Mouse (Mus musculus): Measurements from ENCODE around the gene Nyx. TPM values are rescaled to one million over a fixed set of nuclear protein-coding genes. Genes with fewer than 3 reads are reported as not detected.

Nyx gene
- polyA plus RNA-seq, 1 experiment: 0.06 TPM

DNA sequence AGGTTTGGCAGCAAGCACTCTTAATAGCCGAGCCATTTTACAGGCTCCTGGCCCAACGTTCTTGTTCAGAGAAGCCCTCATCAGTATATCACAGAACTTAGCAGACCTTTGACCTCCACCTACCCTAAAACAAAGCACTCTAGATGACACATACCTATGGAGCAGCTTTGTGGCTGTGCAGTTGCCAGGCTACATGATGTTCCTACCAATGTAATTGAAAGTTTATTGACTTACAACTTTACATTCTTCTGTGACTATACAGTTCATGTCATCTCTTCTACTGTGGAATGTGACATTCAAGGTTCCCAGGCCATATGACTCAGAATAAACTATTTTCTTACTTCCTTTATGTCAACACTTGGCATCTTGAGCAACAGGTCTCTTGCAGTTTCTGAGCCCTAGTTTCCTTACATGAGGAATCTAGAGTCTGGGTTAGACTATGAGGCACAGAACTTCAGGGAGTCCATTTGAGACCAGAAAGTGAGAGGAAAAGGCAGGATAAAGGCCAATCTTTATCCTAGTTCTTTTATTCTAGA is 2.9 kb upstream of the Nyx start:
- Histone ChIP-seq H3K27ac (ENCODE audit: insufficient read depth, low read depth, low read length) (no peak overlapping the region), H3K4me3 (ENCODE audit: insufficient read depth, low read depth, low read length) (no peak overlapping the region), H3K4me1 (ENCODE audit: control insufficient read depth, insufficient read depth, low read length) (no peaks in the 10 kb centered on the region), H3K27me3 (replicated peaks; ENCODE audit: control insufficient read depth, insufficient read depth, low read length) (no peaks in the 10 kb centered on the region), H3K36me3 (ENCODE audit: control insufficient read depth, insufficient read depth, low read length) (no peaks in the 10 kb centered on the region)
- whole genome bisulfite sequencing: 86% methylated on average over 2 of the region's 2 CpGs
- no peak for DNase-seq
- TF ChIP-seq POLR2A (IDR thresholded peaks at IDR 0.05; ENCODE audit: low read depth, low read length): no peak
- no peak for TF ChIP-seq CTCF (conservative IDR thresholded peaks at IDR 0.05; ENCODE audit: insufficient read depth, insufficient read length, low read depth, low read length)

DNA sequence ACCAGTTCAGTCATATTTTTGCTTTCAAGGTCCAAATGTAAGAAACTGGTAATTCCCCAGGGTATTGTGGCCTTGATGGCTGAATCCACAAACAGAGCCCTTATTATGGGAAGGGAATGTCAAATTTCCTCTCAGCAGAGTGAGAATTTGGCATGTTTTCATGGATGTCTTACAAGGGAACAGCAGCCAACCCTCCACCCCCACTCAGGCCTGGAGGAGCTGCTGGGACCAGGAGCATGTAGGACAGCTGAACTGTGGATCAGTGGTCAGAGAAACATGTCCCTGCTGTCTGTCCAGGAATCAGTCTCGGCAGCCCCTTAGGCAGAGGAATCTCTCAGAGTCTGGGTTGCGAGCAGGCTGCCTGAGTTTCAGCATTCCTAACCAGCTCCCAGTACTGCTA is 771 bp downstream of the Nyx start:
- no peak overlapping the region for H3K4me3 ChIP-seq (ENCODE audit: insufficient read depth, low read depth, low read length)
- H3K4me1 ChIP-seq (ENCODE audit: control insufficient read depth, insufficient read depth, low read length): no peaks in the 10 kb centered on the region
- 88% methylated on average over 2 of the region's 2 CpGs for WGBS
- peak; percentile 24 for DNase-seq
- no peak for TF ChIP-seq CTCF (conservative IDR thresholded peaks at IDR 0.05; ENCODE audit: insufficient read depth, insufficient read length, low read depth, low read length)
- TF ChIP-seq POLR2A (IDR thresholded peaks at IDR 0.05; ENCODE audit: low read depth, low read length): no peak
- no peaks in the 10 kb centered on the region for H3K27me3 ChIP-seq (replicated peaks; ENCODE audit: control insufficient read depth, insufficient read depth, low read length)
- peak overlapping the region; percentile 5; the same call in 1 of the 2 replicates for H3K27ac ChIP-seq (ENCODE audit: insufficient read depth, low read depth, low read length)
- no peaks in the 10 kb centered on the region for H3K36me3 ChIP-seq (ENCODE audit: control insufficient read depth, insufficient read depth, low read length)

DNA sequence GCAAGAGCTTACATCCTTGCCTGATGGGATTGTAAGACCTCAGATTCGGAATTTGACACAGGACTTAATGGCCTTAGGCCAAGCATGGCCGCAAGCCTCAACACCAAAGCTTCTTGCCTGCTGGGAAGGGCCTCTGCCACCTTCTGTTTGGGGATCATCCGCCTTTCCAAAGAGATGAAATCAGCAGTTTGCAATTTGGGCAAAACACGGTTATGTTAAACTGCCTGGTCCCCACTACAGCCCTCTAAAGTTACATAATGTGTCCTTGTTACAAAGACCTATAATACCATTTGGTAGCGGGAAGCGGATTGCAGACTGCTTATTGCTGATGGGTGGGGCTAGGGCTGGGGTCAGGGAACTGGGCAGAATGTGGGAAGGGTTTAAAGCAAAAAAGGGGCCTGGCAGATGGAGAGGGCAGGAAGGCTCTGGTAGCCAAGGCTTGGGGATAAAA is 1.2 kb downstream of the Nyx start:
- 77% methylated on average over 6 of the region's 6 CpGs for WGBS
- H3K4me3 ChIP-seq (ENCODE audit: insufficient read depth, low read depth, low read length): no peak overlapping the region
- H3K27me3 ChIP-seq (replicated peaks; ENCODE audit: control insufficient read depth, insufficient read depth, low read length): no peaks in the 10 kb centered on the region
- H3K27ac ChIP-seq (ENCODE audit: insufficient read depth, low read depth, low read length): peak overlapping the region; percentile 5; the same call in 1 of the 2 replicates
- H3K4me1 ChIP-seq (ENCODE audit: control insufficient read depth, insufficient read depth, low read length): no peaks in the 10 kb centered on the region
- no peak for DNase-seq
- TF ChIP-seq CTCF (conservative IDR thresholded peaks at IDR 0.05; ENCODE audit: insufficient read depth, insufficient read length, low read depth, low read length) (no peak), POLR2A (IDR thresholded peaks at IDR 0.05; ENCODE audit: low read depth, low read length) (no peak)
- no peaks in the 10 kb centered on the region for H3K36me3 ChIP-seq (ENCODE audit: control insufficient read depth, insufficient read depth, low read length)

DNA sequence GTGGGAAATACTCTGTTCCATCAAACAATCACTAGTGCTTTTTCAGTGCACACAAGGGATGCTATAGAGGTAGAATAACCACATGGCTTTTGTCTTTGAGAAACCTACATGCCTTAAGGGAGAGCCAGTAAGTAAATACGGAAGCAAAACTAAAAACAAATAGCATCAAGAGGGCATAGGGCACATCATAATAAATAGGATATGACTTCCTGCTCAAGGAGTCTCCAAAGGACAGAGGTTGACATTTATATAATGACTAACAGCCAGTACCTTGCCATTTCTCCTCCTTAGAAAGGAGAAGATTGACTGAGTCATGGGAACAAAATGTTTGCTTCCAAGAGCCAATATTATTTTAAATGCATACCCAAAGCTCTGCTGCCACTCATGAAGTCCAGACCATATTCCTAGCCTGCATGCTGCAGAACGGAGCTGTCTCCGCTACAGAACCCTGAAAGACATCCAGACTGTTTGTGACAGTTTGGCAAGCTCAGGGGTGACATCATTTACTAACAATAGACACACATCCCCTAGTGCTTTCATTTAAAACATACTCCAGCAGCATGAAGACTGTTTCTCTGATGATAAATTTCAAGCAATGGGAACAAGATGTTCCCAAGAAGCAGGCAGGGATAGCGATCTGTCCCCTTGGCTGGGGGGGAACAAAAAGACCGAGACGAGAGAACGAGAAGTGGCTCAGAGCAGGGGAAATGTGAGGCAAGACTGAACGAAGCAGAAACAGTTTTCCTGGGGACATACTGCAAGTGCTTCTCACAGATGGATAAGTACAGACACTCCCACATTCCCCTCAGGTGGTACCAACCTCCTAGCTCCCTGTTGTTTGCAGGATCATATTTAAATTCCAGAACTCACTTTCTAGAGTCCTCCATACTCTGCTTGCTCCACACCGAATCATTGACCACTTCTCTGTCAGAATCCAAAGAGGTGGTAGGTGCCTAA is 3.5 kb downstream of the Nyx start:
- no peaks in the 10 kb centered on the region for H3K27me3 ChIP-seq (replicated peaks; ENCODE audit: control insufficient read depth, insufficient read depth, low read length)
- 56% methylated on average over 9 of the region's 9 CpGs for WGBS
- no peaks in the 10 kb centered on the region for H3K36me3 ChIP-seq (ENCODE audit: control insufficient read depth, insufficient read depth, low read length)
- no peak overlapping the region for H3K4me3 ChIP-seq (ENCODE audit: insufficient read depth, low read depth, low read length)
- H3K4me1 ChIP-seq (ENCODE audit: control insufficient read depth, insufficient read depth, low read length): no peaks in the 10 kb centered on the region
- peak; percentile 68 for DNase-seq
- TF ChIP-seq POLR2A (IDR thresholded peaks at IDR 0.05; ENCODE audit: low read depth, low read length) (no peak), CTCF (conservative IDR thresholded peaks at IDR 0.05; ENCODE audit: insufficient read depth, insufficient read length, low read depth, low read length) (no peak)
- H3K27ac ChIP-seq (ENCODE audit: insufficient read depth, low read depth, low read length): peak overlapping the region; percentile 63; the same call in 1 of the 2 replicates

DNA sequence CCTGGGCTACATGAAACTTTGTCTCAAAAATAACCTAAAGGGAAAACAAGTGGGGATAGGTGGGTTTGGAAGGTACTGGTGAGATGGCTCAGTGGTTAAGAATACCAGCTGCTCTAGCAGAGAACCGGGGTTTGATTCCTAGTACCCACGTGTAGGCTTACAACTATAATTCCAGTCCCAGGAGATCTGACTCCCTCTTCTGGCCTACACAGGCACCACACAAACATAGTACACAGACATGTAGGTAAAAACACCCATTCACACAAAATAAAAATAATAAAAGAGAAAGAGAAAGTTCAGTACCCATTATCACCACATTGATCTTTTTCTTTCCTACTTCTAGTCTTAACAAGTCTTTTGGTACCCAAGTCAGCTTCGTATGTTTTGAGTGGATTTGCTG is 6.0 kb downstream of the Nyx start:
- Histone ChIP-seq H3K27ac (ENCODE audit: insufficient read depth, low read depth, low read length) (no peak overlapping the region), H3K4me1 (ENCODE audit: control insufficient read depth, insufficient read depth, low read length) (no peaks in the 10 kb centered on the region), H3K36me3 (ENCODE audit: control insufficient read depth, insufficient read depth, low read length) (no peaks in the 10 kb centered on the region), H3K27me3 (replicated peaks; ENCODE audit: control insufficient read depth, insufficient read depth, low read length) (no peaks in the 10 kb centered on the region), H3K4me3 (ENCODE audit: insufficient read depth, low read depth, low read length) (no peak overlapping the region)
- DNase-seq: no peak
- TF ChIP-seq CTCF (conservative IDR thresholded peaks at IDR 0.05; ENCODE audit: insufficient read depth, insufficient read length, low read depth, low read length) (no peak), POLR2A (IDR thresholded peaks at IDR 0.05; ENCODE audit: low read depth, low read length) (no peak)
- 84% methylated on average over 3 of the region's 3 CpGs for WGBS

DNA sequence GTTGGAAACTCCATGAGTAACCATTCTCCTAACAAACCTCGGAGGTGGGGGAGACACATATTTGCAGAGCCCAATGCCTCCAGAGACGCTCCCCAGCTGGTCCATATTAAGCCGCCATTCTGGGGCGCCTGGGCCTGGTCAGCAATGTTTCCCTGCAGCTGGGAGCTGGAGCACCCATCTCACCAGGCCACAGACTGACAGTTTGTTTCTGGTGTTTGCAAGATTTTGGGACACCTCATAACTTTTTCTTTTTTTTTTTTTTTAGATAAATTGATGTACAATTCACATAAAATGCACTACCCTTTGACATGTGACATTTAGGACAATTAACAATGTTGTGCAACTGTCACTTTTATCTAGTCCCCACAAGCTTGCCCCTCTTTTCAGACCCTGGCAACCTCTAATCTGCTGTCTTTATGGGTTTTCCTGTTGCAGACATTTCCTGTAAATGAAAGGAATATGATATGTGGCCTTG is 6.9 kb downstream of the Nyx start:
- TF ChIP-seq POLR2A (IDR thresholded peaks at IDR 0.05; ENCODE audit: low read depth, low read length) (no peak), CTCF (conservative IDR thresholded peaks at IDR 0.05; ENCODE audit: insufficient read depth, insufficient read length, low read depth, low read length) (no peak)
- no peak overlapping the region for H3K4me3 ChIP-seq (ENCODE audit: insufficient read depth, low read depth, low read length)
- no peaks in the 10 kb centered on the region for H3K4me1 ChIP-seq (ENCODE audit: control insufficient read depth, insufficient read depth, low read length)
- H3K36me3 ChIP-seq (ENCODE audit: control insufficient read depth, insufficient read depth, low read length): no peaks in the 10 kb centered on the region
- H3K27me3 ChIP-seq (replicated peaks; ENCODE audit: control insufficient read depth, insufficient read depth, low read length): no peaks in the 10 kb centered on the region
- H3K27ac ChIP-seq (ENCODE audit: insufficient read depth, low read depth, low read length): no peak overlapping the region
- 73% methylated on average over 4 of the region's 4 CpGs for WGBS
- peak; percentile 33 for DNase-seq

DNA sequence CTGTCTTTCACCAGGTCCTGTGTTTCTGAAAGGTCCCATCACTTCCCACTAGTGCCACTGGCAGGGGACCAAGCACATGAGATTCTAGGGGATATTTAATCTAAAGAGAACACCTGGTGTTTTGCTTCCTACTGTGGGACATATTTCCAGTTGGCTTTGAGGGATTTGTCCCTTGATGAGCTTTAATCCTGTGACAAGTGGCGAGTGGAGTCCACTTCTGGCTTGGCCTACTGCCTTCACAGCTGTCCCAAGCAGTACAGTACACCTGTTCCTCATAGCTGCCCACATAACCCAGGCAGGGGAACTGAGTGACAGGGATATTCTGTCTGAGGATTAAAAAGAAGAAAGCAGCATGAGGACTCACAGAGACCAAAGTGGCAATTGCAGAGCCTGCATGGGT is 9.5 kb downstream of the Nyx start:
- Histone ChIP-seq H3K4me1 (ENCODE audit: control insufficient read depth, insufficient read depth, low read length) (no peaks in the 10 kb centered on the region), H3K27me3 (replicated peaks; ENCODE audit: control insufficient read depth, insufficient read depth, low read length) (no peaks in the 10 kb centered on the region), H3K27ac (ENCODE audit: insufficient read depth, low read depth, low read length) (no peak overlapping the region), H3K36me3 (ENCODE audit: control insufficient read depth, insufficient read depth, low read length) (no peaks in the 10 kb centered on the region), H3K4me3 (ENCODE audit: insufficient read depth, low read depth, low read length) (no peak overlapping the region)
- WGBS: 96% methylated on average over 1 of the region's 1 CpGs
- DNase-seq: no peak
- TF ChIP-seq CTCF (conservative IDR thresholded peaks at IDR 0.05; ENCODE audit: insufficient read depth, insufficient read length, low read depth, low read length) (no peak), POLR2A (IDR thresholded peaks at IDR 0.05; ENCODE audit: low read depth, low read length) (no peak)

All from kidney, adult 2 months (tissue).